Mouse (Mus musculus): Measurements from ENCODE around the gene L3mbtl4. TPM values are rescaled to one million over a fixed set of nuclear protein-coding genes. Genes with fewer than 3 reads are reported as not detected.

Gene L3mbtl4
- total RNA-seq, 2 experiments from 2014 or later = 0.22 TPM; not detected in 1

DNA sequence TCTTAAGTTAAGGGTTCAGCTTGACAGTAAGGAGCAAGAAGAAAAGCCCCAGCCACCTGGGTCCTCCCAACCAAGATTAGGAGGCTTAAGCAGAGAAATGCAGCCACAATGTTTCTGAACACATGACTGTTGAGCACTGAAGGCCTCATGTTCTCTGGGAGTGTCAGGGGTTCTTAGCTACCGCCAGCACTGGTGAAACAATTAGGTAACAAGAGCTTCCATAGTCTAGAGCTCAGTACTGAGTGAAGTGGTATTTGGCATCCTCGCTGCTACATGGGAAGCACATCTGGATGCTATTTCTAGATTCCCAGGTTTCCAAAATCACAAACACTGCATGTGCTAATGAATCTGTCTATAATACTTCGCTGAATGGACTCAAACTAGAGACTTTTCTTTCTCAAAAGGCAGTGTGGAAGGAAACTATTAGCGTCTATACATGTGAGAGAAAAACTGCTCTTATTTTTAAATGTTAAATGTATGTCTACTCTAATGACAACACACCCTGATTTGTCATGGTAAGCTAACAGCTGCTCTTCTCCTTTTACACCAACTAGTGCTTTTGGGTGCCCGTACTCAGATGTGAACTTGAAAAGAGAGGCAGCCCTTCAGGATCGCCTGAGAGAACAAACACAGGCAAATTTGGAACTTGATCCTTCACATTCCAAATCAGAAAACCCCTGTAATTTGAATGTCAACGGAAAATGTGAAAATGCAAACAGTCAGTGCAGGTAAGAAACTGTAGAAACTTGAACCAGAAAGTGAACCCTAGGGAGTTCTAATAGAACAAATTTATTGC, 356.2 kb downstream of the L3mbtl4 start:
- intact Hi-C loops (cut with DNase I) = no loop called here
- no peak for DNase-seq

DNA sequence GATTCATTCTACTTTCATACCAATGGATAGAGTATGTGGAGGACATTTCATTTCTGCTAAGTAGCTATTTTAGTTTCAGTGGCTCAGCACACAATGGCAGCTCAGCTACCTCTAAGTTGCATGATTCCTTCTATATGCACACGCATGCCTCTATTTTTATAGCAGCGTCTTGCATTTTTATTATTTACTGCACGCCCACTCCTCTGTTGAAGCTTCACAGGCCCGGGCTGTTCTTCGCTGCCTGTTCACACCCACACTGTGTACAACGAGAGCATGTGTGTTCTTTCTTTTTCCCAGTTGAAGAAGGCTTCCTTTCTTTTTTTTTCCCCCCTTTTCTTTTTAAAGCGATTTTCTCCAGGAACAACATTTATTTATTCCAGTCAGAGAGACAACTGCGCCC, 357.8 kb downstream of the L3mbtl4 start:
- DNase-seq = no peak
- intact Hi-C loops (cut with DNase I) = no loop called here

DNA sequence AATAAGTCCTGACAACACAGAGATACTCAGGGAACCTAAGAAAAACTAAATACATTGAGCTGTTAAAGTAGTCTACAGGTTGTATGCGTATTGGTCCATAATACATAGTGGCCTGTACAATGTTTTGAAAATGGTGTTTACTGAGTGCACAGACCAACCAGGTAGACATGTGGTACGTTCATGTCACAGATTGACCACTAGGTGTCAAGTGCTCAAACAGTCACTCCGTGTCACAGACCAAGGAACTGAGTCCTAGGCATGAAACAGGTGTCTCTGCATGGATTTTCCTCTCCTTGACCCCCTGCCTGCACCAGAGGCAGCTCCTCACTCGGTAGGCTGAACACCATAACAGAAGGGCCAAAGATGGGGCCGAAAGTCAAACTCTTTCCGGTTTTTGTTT, 366.6 kb downstream of the L3mbtl4 start:
- intact Hi-C loops (cut with DNase I) = no loop called here
- DNase-seq = no peak

DNA sequence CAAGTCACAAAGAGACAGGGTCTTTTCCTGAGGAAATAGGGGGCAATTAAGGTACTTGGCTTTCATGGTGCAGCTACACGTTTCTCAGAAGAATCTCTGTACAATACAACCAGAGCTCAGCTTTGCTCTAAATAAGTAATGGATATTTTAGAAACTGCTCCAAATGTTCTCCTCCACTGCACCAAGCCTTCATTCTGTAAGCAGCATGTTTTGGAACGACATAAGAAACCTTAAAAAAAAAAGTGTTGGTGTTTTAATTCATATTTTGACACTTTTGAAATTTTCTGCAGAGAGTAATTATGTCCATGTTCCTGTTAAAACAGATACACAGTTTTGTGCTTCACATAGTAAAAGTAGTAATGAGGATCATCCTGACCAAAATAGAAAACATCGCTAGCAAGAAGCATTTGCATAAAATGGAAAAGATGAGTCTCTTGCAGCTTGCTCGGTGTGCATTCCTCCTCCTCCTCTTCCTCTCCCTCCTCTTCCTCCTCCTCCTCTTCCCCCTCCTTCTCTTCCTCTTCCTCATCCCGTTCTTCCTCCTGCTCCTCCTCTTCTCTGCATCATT, 369.0 kb downstream of the L3mbtl4 start:
- DNase-seq = no peak
- intact Hi-C loops (cut with DNase I) = no loop called here

DNA sequence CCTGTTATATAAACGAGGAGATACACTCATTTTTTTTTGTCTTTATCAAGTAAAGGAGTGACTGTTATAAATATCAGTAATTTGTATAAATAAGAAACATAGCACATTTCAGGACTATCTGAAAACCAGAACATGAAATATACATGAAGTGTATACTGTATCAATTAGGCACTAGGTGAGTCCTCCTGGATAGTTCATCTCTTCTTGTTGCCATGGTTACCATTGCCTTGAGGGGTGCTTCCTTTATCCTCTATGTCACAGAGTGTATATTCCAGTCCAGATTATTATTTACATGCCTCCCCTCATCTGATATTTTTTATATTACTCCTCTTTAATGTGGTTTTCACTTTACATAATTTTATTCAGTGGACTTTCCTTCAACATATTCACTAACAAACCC, 392.9 kb downstream of the L3mbtl4 start:
- no peak for DNase-seq
- intact Hi-C loops (cut with DNase I) = no loop called here

DNA sequence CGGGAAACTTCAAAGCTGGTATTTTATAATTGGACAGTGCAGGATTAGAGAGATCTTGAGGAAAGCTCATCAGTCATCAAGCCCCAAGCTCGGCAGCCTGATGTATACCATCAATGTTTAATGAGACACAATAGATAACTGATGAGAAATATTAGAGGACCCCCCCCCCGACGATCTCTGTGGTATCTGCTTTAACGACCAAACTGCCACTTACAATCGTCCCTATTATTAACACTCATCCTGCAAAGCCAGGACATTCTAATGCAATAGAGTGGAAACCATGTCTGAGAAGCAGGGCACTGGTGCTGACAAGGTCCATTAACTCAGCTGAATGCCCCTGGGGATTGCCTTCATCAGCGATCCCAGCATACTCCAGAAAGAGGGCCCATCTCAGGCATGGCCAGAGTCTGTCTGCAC, 398.5 kb downstream of the L3mbtl4 start:
- no peak for DNase-seq
- intact Hi-C loops (cut with DNase I) = no loop called here

DNA sequence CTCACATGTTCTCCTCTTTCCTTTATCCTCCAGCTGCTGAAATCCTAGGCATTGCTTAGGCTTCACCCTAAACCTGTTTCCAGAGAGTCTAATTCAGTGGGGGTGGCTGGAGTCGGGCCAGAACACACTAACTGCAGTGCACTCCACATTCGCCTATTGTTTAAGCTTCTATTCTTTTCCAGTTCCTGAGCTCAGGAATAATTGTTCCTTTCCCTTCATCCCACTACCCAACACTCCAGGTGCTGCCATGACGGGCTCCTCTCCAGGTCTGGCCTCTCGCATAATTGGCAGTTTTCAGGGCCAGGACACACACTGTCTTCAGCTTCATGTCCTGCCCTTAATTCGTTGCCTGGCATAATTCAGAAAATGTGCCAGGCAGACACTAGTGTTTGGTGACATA, 437.1 kb downstream of the L3mbtl4 start:
- intact Hi-C loops (cut with DNase I) = no loop called here
- DNase-seq = no peak

DNA sequence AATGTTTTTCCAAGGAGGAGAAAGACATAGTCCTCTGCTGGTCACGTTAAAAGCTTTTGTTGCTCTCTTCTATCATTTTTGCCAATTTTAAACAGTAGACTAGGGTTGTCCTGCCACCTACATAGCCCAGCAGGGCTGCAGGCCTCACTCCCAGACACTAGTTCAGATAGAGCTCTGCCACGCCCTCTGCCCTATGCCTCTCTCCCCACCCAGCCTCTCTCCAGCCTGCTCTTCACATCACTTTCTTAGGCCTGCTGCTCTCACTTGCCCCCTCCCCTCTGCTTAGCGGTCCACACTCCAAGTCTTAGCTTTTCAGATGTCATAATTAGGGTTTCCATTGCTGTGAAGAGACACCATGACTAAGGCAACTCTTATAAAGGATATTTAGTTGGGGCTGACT, 437.8 kb downstream of the L3mbtl4 start:
- intact Hi-C loops (cut with DNase I) = no loop called here
- no peak for DNase-seq

DNA sequence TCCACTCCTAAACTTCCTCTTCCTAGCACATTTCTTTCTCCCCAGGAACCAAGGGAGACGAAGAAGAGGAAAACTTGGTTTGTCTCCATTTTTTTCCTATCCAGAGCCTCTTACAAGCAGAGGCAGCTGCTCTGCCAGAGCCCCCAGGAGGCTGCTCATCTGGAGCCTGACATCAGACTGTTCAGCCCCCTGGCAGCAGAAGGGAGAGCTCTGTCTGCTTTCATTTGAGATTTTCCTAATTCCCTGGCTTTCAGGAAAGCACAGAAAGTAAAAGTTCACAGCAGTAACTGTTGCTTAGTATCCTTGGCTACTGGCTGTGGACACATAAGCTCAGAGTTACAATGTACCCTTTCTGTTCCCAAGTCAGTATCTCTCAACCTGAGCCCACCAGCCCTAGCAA, 474.7 kb downstream of the L3mbtl4 start:
- DNase-seq = peak in 1 of 2 experiments; percentile 27
- intact Hi-C loops (cut with DNase I) = no loop called here

DNA sequence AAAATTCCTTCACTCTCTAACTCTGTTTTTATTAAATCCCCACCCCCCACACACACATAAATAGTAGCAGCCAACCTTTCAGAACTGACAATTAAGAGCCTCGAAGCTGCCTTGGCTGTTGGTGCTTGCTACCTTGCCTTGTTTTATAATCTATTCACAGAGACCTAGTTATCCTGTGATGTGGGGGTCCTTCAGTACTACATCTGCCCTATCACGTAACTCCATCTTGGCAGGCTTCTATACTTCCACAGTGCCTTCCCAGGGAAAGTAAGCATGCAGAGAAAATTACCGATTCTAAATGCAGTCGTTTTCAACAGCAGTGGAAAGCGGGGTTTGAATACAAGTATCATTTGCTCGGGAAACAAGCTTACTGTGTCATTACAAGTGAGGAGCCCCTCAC, 476.9 kb downstream of the L3mbtl4 start:
- DNase-seq = no peak
- intact Hi-C loops (cut with DNase I) = no loop called here

DNA sequence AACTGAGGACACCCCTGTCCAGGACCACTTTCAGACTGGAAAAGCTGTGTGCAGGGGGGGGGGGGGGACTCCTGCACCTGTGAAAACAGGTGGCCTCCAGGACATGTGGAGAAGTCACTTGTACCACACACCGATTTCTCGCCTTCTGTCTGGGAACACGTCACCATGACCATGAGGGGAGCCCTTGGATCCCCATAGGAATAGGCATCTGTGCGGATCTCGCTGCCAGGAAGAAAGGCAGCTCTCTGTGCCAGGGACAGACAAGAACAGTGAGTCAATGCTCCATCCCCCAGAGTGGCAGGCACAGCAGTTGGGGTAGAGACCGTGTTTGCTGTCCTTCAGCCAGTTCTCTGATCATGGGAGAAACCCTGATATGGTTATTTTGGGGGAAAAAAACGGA, 479.5 kb downstream of the L3mbtl4 start:
- DNase-seq = no peak
- intact Hi-C loops (cut with DNase I) = no loop called here

DNA sequence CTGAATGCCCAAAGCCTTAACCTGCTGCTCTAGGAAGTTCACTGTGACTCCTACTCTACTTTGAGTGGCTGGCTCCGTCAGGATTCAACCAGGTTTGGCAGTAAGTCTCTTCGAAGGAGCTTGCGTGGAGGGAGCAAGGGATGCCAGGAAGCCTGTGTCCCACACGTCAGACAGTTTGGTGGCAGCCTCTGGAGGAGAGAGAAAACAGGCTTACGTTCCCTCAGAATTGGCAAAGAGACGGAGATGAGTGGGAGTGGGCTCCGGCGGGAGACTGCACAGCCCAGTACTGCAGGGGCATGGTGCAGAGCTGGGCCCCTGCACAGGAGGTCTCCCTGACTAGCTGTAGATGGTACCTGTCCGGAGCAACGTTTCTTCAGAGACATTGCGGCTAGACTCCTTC, 481.2 kb downstream of the L3mbtl4 start:
- intact Hi-C loops (cut with DNase I) = no loop called here
- DNase-seq = no peak

DNA sequence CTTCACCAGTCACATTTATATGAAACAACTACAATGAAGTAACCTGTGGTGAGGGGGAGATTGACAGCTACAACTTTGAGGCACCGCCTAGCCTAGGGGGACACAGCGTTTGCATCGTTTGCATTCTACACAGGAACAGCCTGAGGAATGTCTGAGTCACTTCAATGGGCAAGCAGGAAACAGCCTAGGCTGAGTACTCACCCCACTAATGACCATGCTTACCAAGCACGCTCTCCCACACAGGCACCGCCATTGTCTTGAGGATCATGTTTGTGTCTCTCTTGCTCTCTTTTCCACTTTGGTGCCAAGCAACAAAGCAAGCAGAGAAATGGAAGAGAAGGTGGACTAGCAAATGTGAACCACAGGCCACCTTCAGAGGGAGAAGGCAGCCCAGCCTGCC, 484.8 kb downstream of the L3mbtl4 start:
- intact Hi-C loops (cut with DNase I) = no loop called here
- DNase-seq = no peak

DNA sequence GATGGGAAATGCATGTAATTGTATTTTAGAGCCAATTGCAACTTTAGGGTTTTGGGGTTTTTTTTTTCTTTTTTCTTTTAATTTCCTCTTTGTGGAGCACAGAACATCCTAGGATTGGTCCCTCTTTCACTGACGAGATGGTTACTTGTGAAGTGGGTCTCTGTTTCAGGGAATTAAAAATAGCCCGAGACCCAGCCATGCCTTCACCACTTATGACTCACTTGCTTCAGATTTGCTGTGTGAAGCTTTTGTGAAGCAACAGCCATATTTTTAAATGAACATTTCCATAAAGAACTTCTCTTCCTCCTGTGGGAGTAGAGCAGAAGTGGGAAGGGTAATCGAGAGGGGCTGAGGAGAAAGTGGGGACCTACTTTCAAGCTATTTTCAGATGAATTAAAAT, 485.3 kb downstream of the L3mbtl4 start:
- DNase-seq = no peak
- intact Hi-C loops (cut with DNase I) = no loop called here

DNA sequence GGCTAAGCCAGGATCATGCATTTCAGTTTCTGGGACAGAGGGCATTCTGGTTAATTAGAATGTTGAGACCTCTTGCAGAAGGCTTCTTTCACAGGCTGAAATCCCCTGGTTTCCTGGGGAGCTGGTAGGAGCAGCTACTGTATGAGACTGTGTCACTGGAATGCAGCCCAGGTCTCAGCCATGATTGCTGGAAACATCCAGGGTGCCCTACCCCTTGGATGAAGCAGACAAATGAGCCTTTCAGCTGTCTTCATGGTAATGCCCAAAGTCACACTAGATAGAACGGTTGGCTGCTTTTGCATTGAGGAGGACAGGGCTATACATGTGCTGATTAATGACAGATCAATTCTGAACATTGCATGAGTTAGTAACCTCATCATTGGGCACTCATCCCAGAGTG, 486.4 kb downstream of the L3mbtl4 start:
- no peak for DNase-seq
- intact Hi-C loops (cut with DNase I) = no loop called here

DNA sequence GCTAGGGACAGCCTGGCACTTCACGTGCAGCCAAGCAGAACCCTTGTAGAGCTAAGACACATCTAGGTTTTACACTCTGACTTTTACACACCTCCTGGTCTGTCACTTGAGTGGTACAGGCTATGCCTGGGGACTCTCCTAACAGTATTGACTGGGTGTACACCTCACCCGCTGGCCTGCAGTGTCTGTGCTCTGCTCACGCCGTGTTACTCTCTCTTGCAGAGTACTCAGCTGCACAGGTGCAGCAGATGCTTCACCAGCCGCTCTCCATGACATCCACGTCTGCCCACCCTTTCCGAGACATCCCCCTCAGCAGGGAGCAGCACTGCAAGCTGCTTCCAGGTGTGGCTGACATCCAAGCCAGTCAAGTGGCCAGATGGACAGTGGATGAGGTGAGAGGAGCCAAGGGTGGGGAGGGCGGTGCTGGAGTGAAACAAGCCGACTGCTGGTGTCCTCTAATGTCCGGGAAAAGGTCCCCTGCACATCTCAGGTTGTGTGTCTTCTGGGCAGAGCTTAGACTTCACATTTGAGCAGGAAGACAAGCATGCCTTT, 490.8 kb downstream of the L3mbtl4 start:
- DNase-seq = no peak
- intact Hi-C loops (cut with DNase I) = no loop called here

DNA sequence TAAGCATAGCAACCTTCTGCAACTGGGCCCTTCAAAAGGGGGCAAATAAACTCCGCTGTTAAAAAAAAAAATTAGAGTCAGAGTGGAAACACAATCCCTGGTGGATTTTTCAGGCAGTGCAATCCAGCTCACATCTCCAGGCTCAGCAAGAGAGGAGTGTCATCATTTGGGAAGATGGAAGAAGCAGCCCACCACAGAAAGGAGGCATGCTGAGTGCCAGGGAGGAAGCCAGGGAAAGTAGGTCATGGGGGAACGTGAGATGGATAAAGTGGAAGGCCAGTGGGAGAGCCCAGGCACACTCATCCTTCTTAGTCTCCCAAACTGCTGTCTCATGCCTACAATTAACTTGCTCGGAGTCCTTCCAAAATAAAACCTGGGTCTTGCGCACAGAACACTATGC, 496.0 kb downstream of the L3mbtl4 start:
- intact Hi-C loops (cut with DNase I) = no loop called here
- DNase-seq = no peak

DNA sequence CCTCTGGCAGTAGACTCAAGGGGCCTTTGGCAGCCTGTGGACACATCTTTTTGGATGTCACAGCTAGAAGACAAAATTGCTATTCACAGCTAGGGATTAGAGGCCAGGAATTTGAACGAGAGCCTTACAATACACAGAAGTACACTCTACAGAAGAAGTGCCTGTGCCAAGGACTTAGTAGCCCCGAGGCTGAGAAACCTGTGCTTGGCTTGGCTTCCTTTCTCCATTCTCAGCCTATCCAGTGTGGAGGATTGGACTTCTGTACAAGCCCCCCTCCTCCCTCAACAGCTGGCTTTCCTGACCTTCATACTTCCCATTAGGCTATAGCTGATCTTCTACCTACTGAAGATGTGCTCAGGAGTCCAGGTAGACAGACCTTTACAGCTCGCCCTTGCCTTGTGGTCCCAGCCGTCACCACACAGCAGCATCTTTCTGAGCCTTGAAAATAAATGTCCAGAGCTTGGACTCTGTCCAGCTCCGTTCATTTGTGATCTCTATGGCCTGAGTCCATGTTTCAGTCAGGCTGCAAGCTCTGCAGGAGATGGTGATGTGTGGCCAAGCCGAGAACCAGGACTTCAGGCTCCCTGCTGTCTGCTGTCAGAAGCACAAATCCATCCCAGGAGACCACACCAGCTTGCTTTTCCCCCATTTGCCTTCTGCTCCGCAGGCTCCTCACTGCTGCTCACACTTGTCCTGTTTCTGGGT, 497.6 kb downstream of the L3mbtl4 start:
- DNase-seq = no peak
- intact Hi-C loops (cut with DNase I) = no loop called here

DNA sequence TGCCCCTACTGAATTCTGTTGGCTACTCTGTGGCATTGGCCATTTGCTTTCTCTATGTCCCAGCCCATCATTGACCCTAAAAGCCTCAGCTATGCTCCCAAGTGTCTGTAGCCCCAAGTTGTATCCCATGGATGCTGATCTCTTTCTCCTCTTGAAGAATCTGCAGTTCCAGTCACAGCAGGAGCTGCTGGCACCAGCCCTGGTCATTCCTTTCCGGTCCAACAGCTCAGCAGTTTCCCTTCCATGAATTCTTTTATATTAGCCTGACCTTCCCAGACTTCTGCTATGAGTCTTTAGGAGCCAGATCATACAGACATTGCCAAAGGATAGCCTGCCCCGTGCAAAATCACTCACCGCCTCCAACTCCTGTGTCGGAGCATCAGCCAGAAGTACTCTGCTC, 520.1 kb downstream of the L3mbtl4 start:
- intact Hi-C loops (cut with DNase I) = no loop called here
- DNase-seq = no peak

DNA sequence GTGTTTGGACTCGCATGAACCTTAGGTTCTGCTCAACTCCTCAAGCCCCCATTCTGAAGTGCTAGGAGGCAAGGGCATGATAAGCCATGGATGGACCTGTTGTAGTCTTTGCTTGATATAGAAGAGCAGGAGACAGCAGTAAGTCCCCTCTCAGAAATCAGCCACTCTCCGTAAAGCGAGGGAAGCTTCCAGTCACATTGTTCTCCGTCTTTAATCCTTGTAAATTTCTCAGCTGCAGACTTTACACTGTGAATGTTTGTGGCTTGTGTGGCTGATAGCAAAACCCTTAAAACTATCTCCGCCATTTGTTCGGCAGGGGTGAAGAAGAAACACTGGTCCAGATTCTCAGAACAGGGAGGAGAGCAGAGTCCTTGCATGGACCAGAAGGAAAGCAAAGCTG, 552.7 kb downstream of the L3mbtl4 start, which contains the start of gene Tmem200c:
Gene Tmem200c, plus strand, starts transcription at position 301 of the 400 bp plus-strand sequence.
- no peak for DNase-seq
- intact Hi-C loops (cut with DNase I) = no loop called here
